Mouse (Mus musculus) hematopoietic stem cell, adult 5-6 weeks (primary cell): Measurements from ENCODE around the gene Celf1. TPM values are rescaled to one million over a fixed set of nuclear protein-coding genes. Genes with fewer than 3 reads are reported as not detected.
"Not testable (repeated sequence)": the region's sequence is repeated elsewhere in the genome, so short reads cannot be mapped to it uniquely, and the experiment has no call there.

Source experiments
- ATAC-seq, 2 experiments: fragments of 125-278 bp in 1 of 2; replicated peaks in 1 of 2; 2 replicates each; pipeline ENCODE4 v1.8.0; 2016 to 2017; ENCODE audit warnings: inconsistent platforms in 2 of 2, mild to moderate bottlenecking in 2 of 2, moderate number of reproducible peaks in 2 of 2, low read depth in 1 of 2, moderate TSS enrichment in 1 of 2; ENCODE audit not compliant: low FRiP score in 2 of 2, poor library complexity in 2 of 2, severe bottlenecking in 2 of 2, insufficient read depth in 1 of 2, low TSS enrichment in 1 of 2
- total RNA-seq: library from RNA; stranded (forward); fragments of 172-1452, 232-1000 nt; gene quantifications from 2 replicates; pipeline ENCODE4 v1.2.3, GENCODE M21; 2017

The Celf1 gene
- total RNA-seq, 1 experiment from 2014 or later: 53.8 TPM

GRCm38 (mm10) chr2:91042651-91043398, 102.6 kb downstream of the Celf1 start:
- ATAC-seq: peak; percentile 95 to 99

- ATAC-seq: no peak
Measured at GRCm38 (mm10) chr2:91044727-91045126, 104.5 kb downstream of the Celf1 start.

GRCm38 (mm10) chr2:91045805-91046204, 105.6 kb downstream of the Celf1 start:
- not testable (repeated sequence) for ATAC-seq

- ATAC-seq: no peak
Measured at GRCm38 (mm10) chr2:91047359-91047758, 107.2 kb downstream of the Celf1 start.

GRCm38 (mm10) chr2:91051917-91052316, 111.7 kb downstream of the Celf1 start:
- no peak for ATAC-seq

- ATAC-seq: no peak
Measured at GRCm38 (mm10) chr2:91052752-91053151, 112.6 kb downstream of the Celf1 start.

- ATAC-seq: peak in 1 of 2 experiments; percentile 1; a peak in 1 of 4 replicates
Measured at GRCm38 (mm10) chr2:91053181-91053933, 113.2 kb downstream of the Celf1 start.

GRCm38 (mm10) chr2:91053934-91054382, 113.8 kb downstream of the Celf1 start, which contains the start of gene Psmc3:
Gene Psmc3, plus strand, starts transcription at chr2:91054009.
- ATAC-seq: peak; percentile 98 to 99

GRCm38 (mm10) chr2:91058435-91058834, 118.3 kb downstream of the Celf1 start:
- no peak for ATAC-seq

GRCm38 (mm10) chr2:91059376-91059775, 119.2 kb downstream of the Celf1 start:
- ATAC-seq: no peak

- no peak for ATAC-seq
Measured at GRCm38 (mm10) chr2:91060544-91061355, 120.6 kb downstream of the Celf1 start.

- no peak for ATAC-seq
Measured at GRCm38 (mm10) chr2:91061849-91062481, 121.8 kb downstream of the Celf1 start.

- no peak for ATAC-seq
Measured at GRCm38 (mm10) chr2:91062779-91063606, 122.8 kb downstream of the Celf1 start.

GRCm38 (mm10) chr2:91064211-91064610, 124.0 kb downstream of the Celf1 start:
- ATAC-seq: no peak

GRCm38 (mm10) chr2:91065544-91065943, 125.4 kb downstream of the Celf1 start:
- ATAC-seq: no peak

GRCm38 (mm10) chr2:91066455-91066854, 126.3 kb downstream of the Celf1 start:
- no peak for ATAC-seq
